Mouse (Mus musculus): ENCODE results near the gene Kansl2. TPM values are rescaled to one million over a fixed set of nuclear protein-coding genes. Genes with fewer than 3 reads are reported as not detected.

Kansl2 gene
- polyA plus RNA-seq, 1 experiment from 2014 or later, result 125 TPM

DNA sequence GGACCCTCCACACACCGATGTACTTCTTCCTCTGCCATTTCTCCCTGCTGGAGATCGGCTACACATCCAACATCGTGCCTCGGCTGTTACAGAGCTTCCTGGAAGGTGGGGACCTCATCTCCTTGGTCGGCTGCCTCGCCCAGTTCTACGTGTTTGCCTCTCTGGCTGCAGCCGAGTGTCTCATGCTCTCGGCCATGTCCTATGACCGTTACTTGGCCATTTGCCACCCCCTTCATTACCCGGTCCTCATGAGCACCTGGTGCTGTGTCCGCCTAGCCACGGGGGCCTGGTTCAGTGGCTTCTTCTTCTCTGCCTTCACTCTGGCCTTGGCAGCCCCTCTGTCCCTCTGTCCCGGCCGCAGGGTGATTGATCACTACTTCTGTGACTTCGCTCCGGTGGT, 36.4 kb downstream of the Kansl2 start:
- DNase-seq (no peak), ATAC-seq (ENCODE audit: low FRiP score, low TSS enrichment) (no peak)
- Histone ChIP-seq H3K36me3 (ENCODE audit: control insufficient read depth, insufficient read depth, low read length) (no peaks in the 10 kb centered on the region), H3K27me3 (ENCODE audit: control insufficient read depth, insufficient read depth, low read length) (no peaks in the 10 kb centered on the region), H3K27ac (replicated peaks; ENCODE audit: low read depth, low read length) (no peak overlapping the region), H3K9me3 (ENCODE audit: control insufficient read depth, low read length) (no peaks in the 10 kb centered on the region), H3K4me2 (ENCODE audit: low read length) (no peak overlapping the region), H3K4me1 (ENCODE audit: control insufficient read depth, insufficient read depth, low read length) (no peaks in the 10 kb centered on the region), H3K4me3 (replicated peaks; ENCODE audit: low read depth, low read length) (no peak overlapping the region), H3K9ac (replicated peaks; ENCODE audit: low read length) (no peak overlapping the region)
- WGBS, result 93% methylated on average over 17 of the region's 17 CpGs

GRCm38 (mm10) chr15:98492102-98492501, 42.0 kb downstream of the Kansl2 start, which contains the start of gene Olfr279:
Olfr279 (plus strand) TSS chr15:98492402.
- Histone ChIP-seq H3K36me3 (ENCODE audit: control insufficient read depth, insufficient read depth, low read length) (no peaks in the 10 kb centered on the region), H3K27me3 (ENCODE audit: control insufficient read depth, insufficient read depth, low read length) (no peaks in the 10 kb centered on the region), H3K9ac (replicated peaks; ENCODE audit: low read length) (no peak within 1 kb of the TSS), H3K4me2 (ENCODE audit: low read length) (no peak within 1 kb of the TSS), H3K4me1 (ENCODE audit: control insufficient read depth, insufficient read depth, low read length) (no peaks in the 10 kb centered on the region), H3K27ac (replicated peaks; ENCODE audit: low read depth, low read length) (no peak within 1 kb of the TSS), H3K4me3 (replicated peaks; ENCODE audit: low read depth, low read length) (no peak within 1 kb of the TSS), H3K9me3 (ENCODE audit: control insufficient read depth, low read length) (no peaks in the 10 kb centered on the region)
- DNase-seq (no peak), ATAC-seq (ENCODE audit: low FRiP score, low TSS enrichment) (no peak)
- 72% methylated on average over 4 of the region's 4 CpGs for WGBS

DNA sequence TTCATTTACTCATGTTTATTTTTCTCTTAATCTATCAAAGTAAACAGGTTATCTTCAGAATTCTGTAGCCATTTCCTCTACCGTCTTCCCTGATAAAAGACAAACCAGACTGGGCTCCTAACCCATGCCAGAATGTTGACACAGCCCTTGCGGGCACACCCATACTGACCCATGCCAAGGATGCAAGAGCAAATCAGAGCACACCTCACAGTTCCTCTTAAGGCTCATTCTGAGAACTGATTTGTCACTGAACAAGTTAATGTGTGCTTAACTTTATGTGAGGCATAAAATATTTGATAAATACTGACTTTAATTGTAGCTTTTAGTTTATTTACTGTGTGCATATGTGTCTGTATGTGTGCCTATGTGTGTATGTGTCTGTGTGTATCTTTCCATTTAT, 42.7 kb downstream of the Kansl2 start:
- H3K4me2 ChIP-seq (ENCODE audit: low read length), result no peak overlapping the region
- H3K27ac ChIP-seq (replicated peaks; ENCODE audit: low read depth, low read length), result no peak overlapping the region
- 88% methylated on average over 2 of the region's 2 CpGs for WGBS
- ATAC-seq (ENCODE audit: low FRiP score, low TSS enrichment) (no peak), DNase-seq (no peak)
- no peaks in the 10 kb centered on the region for H3K4me1 ChIP-seq (ENCODE audit: control insufficient read depth, insufficient read depth, low read length)
- no peaks in the 10 kb centered on the region for H3K9me3 ChIP-seq (ENCODE audit: control insufficient read depth, low read length)
- H3K9ac ChIP-seq (replicated peaks; ENCODE audit: low read length), result no peak overlapping the region
- no peaks in the 10 kb centered on the region for H3K36me3 ChIP-seq (ENCODE audit: control insufficient read depth, insufficient read depth, low read length)
- no peaks in the 10 kb centered on the region for H3K27me3 ChIP-seq (ENCODE audit: control insufficient read depth, insufficient read depth, low read length)
- no peak overlapping the region for H3K4me3 ChIP-seq (replicated peaks; ENCODE audit: low read depth, low read length)

- Histone ChIP-seq H3K4me3 (replicated peaks; ENCODE audit: low read depth, low read length) (no peak overlapping the region), H3K9me3 (ENCODE audit: control insufficient read depth, low read length) (no peaks in the 10 kb centered on the region), H3K27ac (replicated peaks; ENCODE audit: low read depth, low read length) (no peak overlapping the region), H3K9ac (replicated peaks; ENCODE audit: low read length) (no peak overlapping the region), H3K36me3 (ENCODE audit: control insufficient read depth, insufficient read depth, low read length) (no peaks in the 10 kb centered on the region), H3K4me2 (ENCODE audit: low read length) (no peak overlapping the region), H3K4me1 (ENCODE audit: control insufficient read depth, insufficient read depth, low read length) (no peaks in the 10 kb centered on the region), H3K27me3 (ENCODE audit: control insufficient read depth, insufficient read depth, low read length) (no peaks in the 10 kb centered on the region)
- WGBS, result 96% methylated on average over 8 of the region's 8 CpGs
- ATAC-seq (ENCODE audit: low FRiP score, low TSS enrichment) (no peak), DNase-seq (no peak)
These were observed 47.5 kb downstream of the Kansl2 start for GRCm38 (mm10) chr15:98486433-98487021.

DNA sequence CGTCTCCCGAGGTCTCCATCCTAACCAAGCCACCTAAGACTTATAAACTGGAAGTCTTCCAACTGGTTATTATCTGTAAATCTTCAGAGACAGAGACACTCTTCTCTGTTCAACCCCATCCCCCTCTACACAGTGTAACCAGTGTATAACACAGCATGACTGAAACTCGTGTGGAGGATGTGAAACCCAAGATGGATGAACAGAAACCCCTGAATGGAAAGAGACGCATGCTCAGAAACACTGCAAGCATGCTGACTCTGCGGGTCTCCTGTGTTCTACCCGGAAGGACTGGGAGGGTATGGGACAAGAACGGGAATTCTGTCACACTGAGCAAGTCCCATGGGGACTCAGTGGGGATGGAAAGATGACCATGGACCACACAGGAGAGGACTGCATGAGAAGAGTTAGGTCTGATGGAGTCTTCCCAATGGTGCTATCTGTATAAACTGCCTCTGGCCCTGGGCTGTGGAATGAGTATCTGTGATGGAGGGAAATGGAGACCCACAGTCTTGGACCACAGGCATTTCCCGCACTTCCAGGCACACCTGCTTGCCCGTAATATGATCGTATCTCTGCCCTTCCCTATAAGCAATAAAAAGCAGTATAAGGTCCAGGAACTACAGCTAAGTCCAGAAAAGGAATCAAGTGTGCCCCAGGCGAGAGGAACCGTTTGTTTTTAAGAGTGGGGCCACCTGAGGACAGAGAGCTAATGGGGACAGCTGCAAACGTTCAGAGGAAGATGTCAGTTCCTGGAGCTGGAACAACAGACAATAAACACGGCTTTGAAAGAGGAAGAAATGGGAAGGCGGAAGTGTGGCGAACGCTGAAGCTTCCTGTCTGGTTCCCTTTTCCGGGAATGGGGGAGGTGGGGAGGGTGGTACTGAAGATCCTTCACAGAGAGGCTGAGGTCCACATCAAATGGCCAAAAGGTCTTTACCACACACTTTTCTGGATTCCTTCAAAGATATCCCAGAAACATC, 49.9 kb downstream of the Kansl2 start:
- H3K4me3 ChIP-seq (replicated peaks; ENCODE audit: low read depth, low read length), result no peak overlapping the region
- WGBS, result 83% methylated on average over 18 of the region's 18 CpGs
- H3K27me3 ChIP-seq (ENCODE audit: control insufficient read depth, insufficient read depth, low read length), result no peaks in the 10 kb centered on the region
- no peaks in the 10 kb centered on the region for H3K36me3 ChIP-seq (ENCODE audit: control insufficient read depth, insufficient read depth, low read length)
- DNase-seq, result no peak
- H3K9ac ChIP-seq (replicated peaks; ENCODE audit: low read length), result no peak overlapping the region
- H3K4me2 ChIP-seq (ENCODE audit: low read length), result no peak overlapping the region
- H3K9me3 ChIP-seq (ENCODE audit: control insufficient read depth, low read length), result no peaks in the 10 kb centered on the region
- ATAC-seq (ENCODE audit: low FRiP score, low TSS enrichment), result no peak
- H3K27ac ChIP-seq (replicated peaks; ENCODE audit: low read depth, low read length), result no peak overlapping the region
- H3K4me1 ChIP-seq (ENCODE audit: control insufficient read depth, insufficient read depth, low read length), result no peaks in the 10 kb centered on the region

- Histone ChIP-seq H3K27ac (replicated peaks; ENCODE audit: low read depth, low read length) (no peak within 1 kb of the TSS), H3K9me3 (ENCODE audit: control insufficient read depth, low read length) (no peaks in the 10 kb centered on the region), H3K9ac (replicated peaks; ENCODE audit: low read length) (no peak within 1 kb of the TSS), H3K4me2 (ENCODE audit: low read length) (no peak within 1 kb of the TSS), H3K4me1 (ENCODE audit: control insufficient read depth, insufficient read depth, low read length) (no peaks in the 10 kb centered on the region), H3K27me3 (ENCODE audit: control insufficient read depth, insufficient read depth, low read length) (no peaks in the 10 kb centered on the region), H3K4me3 (replicated peaks; ENCODE audit: low read depth, low read length) (no peak within 1 kb of the TSS), H3K36me3 (ENCODE audit: control insufficient read depth, insufficient read depth, low read length) (no peaks in the 10 kb centered on the region)
- no peak for DNase-seq
- ATAC-seq (ENCODE audit: low FRiP score, low TSS enrichment), result no peak
- 59% methylated on average over 3 of the region's 3 CpGs for WGBS
These were observed 51.4 kb downstream of the Kansl2 start, which contains the start of gene Lalba for GRCm38 (mm10) chr15:98482701-98483100. Lalba (minus strand) TSS chr15:98482721.

GRCm38 (mm10) chr15:98479568-98480102, 54.4 kb downstream of the Kansl2 start:
- ATAC-seq (ENCODE audit: low FRiP score, low TSS enrichment), result no peak
- Histone ChIP-seq H3K36me3 (ENCODE audit: control insufficient read depth, insufficient read depth, low read length) (no peaks in the 10 kb centered on the region), H3K4me3 (replicated peaks; ENCODE audit: low read depth, low read length) (no peak overlapping the region), H3K4me2 (ENCODE audit: low read length) (no peak overlapping the region), H3K27ac (replicated peaks; ENCODE audit: low read depth, low read length) (no peak overlapping the region), H3K27me3 (ENCODE audit: control insufficient read depth, insufficient read depth, low read length) (no peaks in the 10 kb centered on the region), H3K9ac (replicated peaks; ENCODE audit: low read length) (no peak overlapping the region), H3K4me1 (ENCODE audit: control insufficient read depth, insufficient read depth, low read length) (no peaks in the 10 kb centered on the region), H3K9me3 (ENCODE audit: control insufficient read depth, low read length) (no peaks in the 10 kb centered on the region)
- 65% methylated on average over 7 of the region's 7 CpGs for WGBS
- DNase-seq, result no peak

DNA sequence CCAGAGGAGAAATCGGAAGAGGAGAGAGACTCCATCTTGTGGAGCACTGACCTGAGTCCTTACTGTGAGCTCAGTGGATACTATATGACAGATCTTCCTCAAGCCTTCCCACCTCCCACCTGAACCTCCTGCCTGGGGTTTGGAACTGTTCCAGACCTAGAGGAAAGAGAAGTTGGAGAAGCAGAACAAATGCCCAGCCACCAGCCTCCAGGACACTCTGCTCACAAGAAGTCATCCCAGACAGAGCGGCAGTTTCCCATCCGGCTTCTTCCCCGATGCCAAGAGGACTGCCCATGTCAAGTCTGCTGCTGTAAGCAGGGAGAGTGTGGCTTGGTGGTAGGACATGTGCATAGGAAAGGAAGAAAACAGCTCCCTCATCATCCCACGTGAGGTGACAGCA, 57.8 kb downstream of the Kansl2 start:
- no peaks in the 10 kb centered on the region for H3K9me3 ChIP-seq (ENCODE audit: control insufficient read depth, low read length)
- no peak overlapping the region for H3K4me2 ChIP-seq (ENCODE audit: low read length)
- no peak overlapping the region for H3K4me3 ChIP-seq (replicated peaks; ENCODE audit: low read depth, low read length)
- no peak overlapping the region for H3K27ac ChIP-seq (replicated peaks; ENCODE audit: low read depth, low read length)
- H3K4me1 ChIP-seq (ENCODE audit: control insufficient read depth, insufficient read depth, low read length), result no peaks in the 10 kb centered on the region
- no peaks in the 10 kb centered on the region for H3K36me3 ChIP-seq (ENCODE audit: control insufficient read depth, insufficient read depth, low read length)
- 81% methylated on average over 5 of the region's 5 CpGs for WGBS
- H3K9ac ChIP-seq (replicated peaks; ENCODE audit: low read length), result no peak overlapping the region
- ATAC-seq (ENCODE audit: low FRiP score, low TSS enrichment) (no peak), DNase-seq (no peak)
- no peaks in the 10 kb centered on the region for H3K27me3 ChIP-seq (ENCODE audit: control insufficient read depth, insufficient read depth, low read length)
